8 mouse cellular contexts compared by ENCODE assay signal in genomic region chr17:78455114-78455513, GRCm38 (mm10). TPM values are rescaled to one million over a fixed set of nuclear protein-coding genes. Genes with fewer than 3 reads are reported as not detected.
DNase-seq lines count a peak whose midpoint lies in the region.

No protein-coding gene starts in this region.

- intact Hi-C loops in heart, postnatal 14 days (cut with DNase I) = loop anchor here (2.0 kb wide), 1 partner anchor 258 kb away; no protein-coding TSS in a partner anchor

- H3K4me1 ChIP-seq in forebrain, embryonic 10.5 days = 0 out of 2 replicates have a peak, but pooled peaks cover 5% of the 10 kb centered on the region

- DNase-seq in Muller cell, postnatal 12 days (ENCODE audit: inconsistent ontology term) = peak; percentile 64
- peak; percentile 49 for DNase-seq in c-Kit-negative CD71-positive TER-119-positive erythroid progenitor cells, embryonic 14.5 days (ENCODE audit: low read depth, low spot score)
- DNase-seq in forebrain, embryonic 10.5 days (ENCODE audit: extremely low spot score, low spot score) = peak; percentile 65
- peak; percentile 82 to 85 for DNase-seq in heart, postnatal 14 days
- peak; percentile 67 for DNase-seq in layer of hippocampus, adult 9-10 months (ENCODE audit: low spot score)
- DNase-seq in lung, postnatal 25 days (ENCODE audit: low spot score) = peak; percentile 76
- DNase-seq in right cerebral cortex, postnatal 25 days = peak; percentile 48
- DNase-seq in urinary bladder, postnatal 36 days (ENCODE audit: low spot score in 2 of 2) = peak; percentile 70 to 75

- H3K27me3 ChIP-seq in forebrain, embryonic 10.5 days (ENCODE audit: poor library complexity, severe bottlenecking) = no peaks in the 10 kb centered on the region; the same call in 1 of the 2 replicates

- H3K4me3 ChIP-seq in forebrain, embryonic 10.5 days = no peak overlapping the region

- H3K27ac ChIP-seq in forebrain, embryonic 10.5 days = no peak overlapping the region

- peaks cover 1% of the 10 kb centered on the region; the same call in 1 of the 2 replicates for H3K9me3 ChIP-seq in forebrain, embryonic 10.5 days

- no peaks in the 10 kb centered on the region for H3K36me3 ChIP-seq in forebrain, embryonic 10.5 days (replicated peaks)

- WGBS in forebrain, embryonic 10.5 days = 42% methylated on average over 11 of the region's 11 CpGs

RNA-seq across cellular contexts. Expression of gene Fez2, which starts 37.2 kb away (rescaled TPM):
- polyA plus RNA-seq in forebrain, embryonic 10.5 days (2016; fragmentation: Nextera tagmentation; extraction: Ambion mirVana) = 34.6 and 36.3 TPM in 2 replicates
- 10 to 100 TPM; 76.4 to 83.3 TPM for total RNA-seq in heart, postnatal 14 days (2021)

RNA-seq across cellular contexts. Expression of gene Vit, which starts 52.8 kb away (rescaled TPM):
- 2.9 and 3.8 TPM in 2 replicates for polyA plus RNA-seq in forebrain, embryonic 10.5 days (2016; fragmentation: Nextera tagmentation; extraction: Ambion mirVana)
- total RNA-seq in heart, postnatal 14 days (2021) = 1 to 10 TPM; 1.3 to 1.5 TPM
